Mouse (Mus musculus) testis, adult 2 months (tissue): ENCODE data around the gene Sim1.

Source experiments
- CTCF ChIP-seq: fragments of 200-500 bp; IDR thresholded peaks from 2 replicates; pipeline ENCODE4 v1.5.1; 2012; ENCODE audit warnings: low read depth, mild to moderate bottlenecking, inconsistent platforms, low read length, moderate library complexity; ENCODE audit not compliant: control insufficient read depth, insufficient read depth, insufficient replicate concordance
- POLR2A ChIP-seq: fragments of 200-500 bp; IDR thresholded peaks from 2 replicates; pipeline ENCODE4 v1.6.1; 2012; ENCODE audit warnings: low read depth, mild to moderate bottlenecking, inconsistent platforms, low read length, moderate library complexity; ENCODE audit not compliant: control insufficient read depth

DNA sequence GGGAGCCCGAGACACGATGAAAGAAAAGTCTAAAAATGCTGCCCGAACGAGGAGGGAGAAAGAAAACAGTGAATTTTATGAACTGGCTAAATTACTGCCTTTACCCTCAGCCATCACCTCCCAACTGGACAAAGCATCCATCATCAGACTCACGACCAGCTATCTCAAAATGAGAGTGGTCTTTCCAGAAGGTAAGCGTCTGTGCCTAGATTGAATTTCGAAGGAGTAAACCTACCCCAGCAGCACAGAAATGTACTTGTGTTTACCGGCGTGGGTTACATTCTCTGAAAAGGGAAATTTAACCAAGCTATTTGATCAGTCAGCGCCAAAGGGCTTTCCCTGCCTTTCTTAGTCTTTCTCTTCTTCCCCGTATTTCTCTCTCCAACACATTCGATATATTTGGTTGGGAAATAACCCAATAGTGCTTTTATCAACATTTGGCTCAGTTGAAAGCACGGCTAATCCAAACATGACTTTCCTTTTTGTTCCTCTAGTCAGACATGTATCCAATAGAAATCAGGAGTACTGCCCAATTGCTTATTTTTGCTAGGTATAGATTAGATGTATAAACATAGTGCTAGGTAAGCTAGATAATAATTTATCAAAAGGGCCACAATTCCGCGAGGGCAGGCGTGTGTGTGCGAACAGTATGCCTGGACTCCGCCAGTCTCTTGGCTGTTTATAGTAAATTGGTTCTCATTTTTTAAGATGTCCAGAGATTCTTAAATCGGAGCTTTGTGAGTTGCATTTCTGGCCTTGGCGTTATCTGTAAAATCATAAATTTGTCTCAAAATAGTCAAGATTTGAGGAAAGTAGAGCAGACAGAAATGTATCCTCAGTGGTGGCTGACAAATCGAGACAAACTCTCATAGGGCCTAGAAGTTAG is 1.6 kb downstream of the Sim1 start:
- TF ChIP-seq CTCF: no peak
- no peak for TF ChIP-seq POLR2A
